Mouse (Mus musculus) bone marrow macrophage, adult 2 months (primary cell): ENCODE data around the gene Rps6kc1. TPM values are rescaled to one million over a fixed set of nuclear protein-coding genes. Genes with fewer than 3 reads are reported as not detected.

Experiments
- H3K27ac ChIP-seq: 2 replicates; pipeline ENCODE4 v1.5.1; 2012; ENCODE audit warnings: low read depth, low read length; ENCODE audit not compliant: insufficient read depth
- H3K4me1 ChIP-seq: 2 replicates; pipeline ENCODE4 v1.6.1; 2012; ENCODE audit warnings: low read length; ENCODE audit not compliant: control insufficient read depth, insufficient read depth
- H3K4me3 ChIP-seq: 2 replicates; pipeline ENCODE4 v1.5.1; 2012; ENCODE audit warnings: mild to moderate bottlenecking, low read length, moderate library complexity; ENCODE audit not compliant: insufficient read depth
- CTCF ChIP-seq: IDR thresholded peaks from 2 replicates; pipeline ENCODE4 v1.5.1; 2012; ENCODE audit warnings: low read depth, mild to moderate bottlenecking, low read length, moderate library complexity
- POLR2A ChIP-seq: IDR thresholded peaks from 2 replicates; pipeline ENCODE4 v1.6.1; 2012; ENCODE audit warnings: mild to moderate bottlenecking, low read depth, low read length, borderline replicate concordance
- polyA plus RNA-seq: library from polyadenylated mRNA; stranded (reverse); fragments of >200 nt; gene quantifications from 2 replicates; pipeline ENCODE4 v1.2.4, GENCODE M21; 2012; ENCODE audit not compliant: missing spikeins, insufficient read depth, insufficient read length

The Rps6kc1 gene
- polyA plus RNA-seq, 1 experiment, result 16.6 TPM

DNA sequence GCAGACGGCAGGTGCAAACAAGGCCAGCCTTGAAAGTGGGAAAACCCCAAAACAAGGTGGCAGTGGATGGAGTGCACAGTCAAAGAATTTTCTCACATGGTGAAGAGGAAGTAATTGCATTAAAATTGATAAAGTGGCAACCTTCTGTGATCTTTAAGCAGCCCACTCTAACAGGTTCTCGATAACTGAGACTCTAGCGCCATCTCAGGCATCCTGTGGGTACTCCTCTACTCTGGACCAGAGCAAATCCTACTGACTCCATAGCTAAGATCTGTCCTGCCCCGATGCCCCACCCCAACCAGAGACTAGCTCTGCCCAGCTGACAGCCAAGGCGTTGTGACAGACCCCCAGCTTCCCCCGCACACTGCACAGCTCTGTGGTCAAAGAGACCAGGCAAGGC lies 101.2 kb downstream of the Rps6kc1 start:
- H3K27ac ChIP-seq, result no peak overlapping the region
- H3K4me3 ChIP-seq, result no peak overlapping the region
- H3K4me1 ChIP-seq, result no peaks in the 10 kb centered on the region
- TF ChIP-seq CTCF, result no peak
- TF ChIP-seq POLR2A, result no peak

DNA sequence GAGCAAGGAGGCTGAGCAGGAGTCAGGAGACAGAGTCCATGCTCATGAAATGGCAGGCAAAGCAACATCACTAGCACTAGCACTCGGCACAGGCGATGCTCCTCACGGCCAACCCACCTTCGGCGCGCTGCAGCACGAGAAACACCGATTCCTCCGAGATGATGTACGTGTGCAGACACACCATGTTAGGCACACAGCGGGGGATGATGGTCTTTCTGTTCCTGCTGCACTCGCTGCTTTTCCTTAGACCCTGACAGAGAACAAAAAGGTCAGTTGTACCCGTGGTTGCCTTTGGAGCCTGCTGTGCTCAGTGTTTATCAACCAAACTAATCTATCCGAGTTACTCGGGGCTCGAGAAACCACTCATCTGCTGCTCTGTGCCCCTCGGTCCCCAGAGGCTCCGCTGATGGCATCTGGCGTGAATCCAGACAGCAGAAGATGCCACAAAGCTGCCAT lies 102.8 kb downstream of the Rps6kc1 start:
- no peak overlapping the region for H3K27ac ChIP-seq
- no peak overlapping the region for H3K4me3 ChIP-seq
- no peak for TF ChIP-seq CTCF
- TF ChIP-seq POLR2A, result no peak
- no peaks in the 10 kb centered on the region for H3K4me1 ChIP-seq

DNA sequence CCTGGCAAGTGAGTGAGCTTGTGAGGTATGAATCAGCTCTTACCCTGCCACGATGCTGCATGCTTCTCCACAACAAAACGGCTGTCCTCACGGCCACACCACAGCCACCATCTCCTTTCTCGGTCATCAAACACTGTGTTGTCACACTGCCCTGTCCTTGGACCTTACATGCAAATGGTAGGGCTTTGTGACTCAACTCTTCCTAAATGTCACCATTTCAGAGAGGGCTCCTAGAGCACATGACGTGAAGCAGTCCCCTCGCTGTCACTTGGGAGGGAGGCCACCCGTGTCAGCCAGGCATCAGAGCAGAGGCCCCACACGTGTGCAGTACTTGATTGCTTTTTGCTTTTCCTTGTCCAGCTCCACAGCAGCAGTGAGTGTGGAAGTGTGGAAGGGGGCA lies 104.8 kb downstream of the Rps6kc1 start:
- Histone ChIP-seq H3K4me1 (no peaks in the 10 kb centered on the region), H3K4me3 (no peak overlapping the region), H3K27ac (no peak overlapping the region)
- no peak for TF ChIP-seq POLR2A
- no peak for TF ChIP-seq CTCF

DNA sequence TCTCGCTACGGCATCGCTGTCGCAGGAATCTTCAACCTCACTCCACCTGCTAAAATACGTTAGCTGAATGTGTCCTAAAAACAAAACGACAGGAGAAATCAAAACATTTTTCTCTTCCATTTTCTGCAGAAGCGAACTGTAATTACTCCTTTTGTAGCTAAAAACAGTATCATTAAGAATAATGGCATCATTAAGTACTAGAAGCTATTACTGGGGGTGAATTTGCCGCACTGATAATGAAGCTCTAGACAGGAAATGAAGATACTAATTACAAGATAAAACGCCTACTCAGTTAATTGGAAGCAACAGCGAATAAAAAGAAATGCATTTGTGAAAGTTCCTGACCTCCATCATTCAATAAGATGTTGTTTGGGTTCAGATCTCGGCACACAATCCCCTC lies 112.9 kb downstream of the Rps6kc1 start:
- no peak overlapping the region for H3K27ac ChIP-seq
- H3K4me3 ChIP-seq, result no peak overlapping the region
- TF ChIP-seq POLR2A, result no peak
- no peak for TF ChIP-seq CTCF
- H3K4me1 ChIP-seq, result no peaks in the 10 kb centered on the region

DNA sequence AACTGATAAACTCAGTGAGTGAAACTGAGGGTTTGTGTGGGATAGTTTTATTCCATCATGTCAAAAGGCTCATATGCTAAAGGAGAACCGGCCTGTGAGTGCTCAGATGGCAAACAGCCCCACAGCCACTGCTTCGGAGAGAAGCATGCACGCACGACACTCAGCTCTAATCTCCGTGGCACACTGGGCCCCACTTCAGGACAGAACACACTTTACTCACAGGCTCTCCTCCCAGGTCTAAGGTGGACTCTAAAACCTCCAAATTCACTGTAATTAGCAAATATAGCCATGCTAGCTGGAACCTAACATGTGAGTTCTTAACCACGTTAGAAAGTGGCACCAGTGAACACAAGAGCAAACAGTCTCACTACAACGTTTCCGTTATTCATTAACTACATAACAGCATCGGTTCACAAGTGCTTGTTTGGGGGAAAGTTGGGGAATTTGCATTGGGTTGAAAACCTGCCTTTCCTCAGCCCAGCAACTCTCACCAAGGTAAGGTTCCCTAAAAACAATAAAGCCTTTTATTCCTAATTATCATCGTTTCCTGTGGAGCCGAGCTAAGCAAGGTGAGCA lies 114.0 kb downstream of the Rps6kc1 start:
- TF ChIP-seq CTCF (no peak), POLR2A (no peak)
- Histone ChIP-seq H3K4me1 (no peaks in the 10 kb centered on the region), H3K27ac (no peak overlapping the region), H3K4me3 (no peak overlapping the region)

DNA sequence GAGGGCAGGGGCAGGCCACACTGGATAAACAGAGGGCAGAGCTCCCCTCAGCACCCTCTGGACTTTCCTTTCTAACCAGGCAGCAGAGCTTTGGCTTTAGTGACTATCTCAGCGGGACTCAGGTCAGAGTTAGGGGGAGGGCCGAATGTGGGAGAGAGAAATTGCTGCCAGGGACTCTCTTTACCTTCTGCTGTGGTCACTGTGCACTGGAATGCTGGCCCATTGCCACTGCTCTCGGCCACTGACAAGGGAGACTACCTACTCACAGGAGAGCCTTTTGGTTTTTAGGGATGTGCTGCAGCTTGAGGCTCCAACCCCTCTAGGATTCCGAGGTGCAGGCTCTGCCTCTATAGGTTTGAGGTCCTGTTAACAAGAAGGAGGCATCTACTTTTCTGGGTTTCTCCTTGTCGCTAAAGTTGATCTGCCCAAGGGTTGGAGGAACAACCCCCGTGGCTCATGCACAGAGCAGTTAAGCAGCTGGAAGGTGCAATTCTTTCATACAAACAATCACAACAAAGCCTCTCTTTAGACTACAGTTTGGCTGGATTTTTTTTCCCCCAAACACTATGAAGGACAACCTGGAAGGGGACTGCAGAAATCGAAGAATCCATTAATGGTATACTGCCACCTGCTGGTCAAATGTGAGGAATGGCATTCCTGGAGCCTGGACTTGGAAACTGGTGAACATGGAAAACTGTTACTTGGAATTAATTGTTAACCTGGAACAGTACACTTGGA lies 114.7 kb downstream of the Rps6kc1 start:
- TF ChIP-seq POLR2A (no peak), CTCF (peak; percentile 39; the same call in 1 of the 2 replicates)
- Histone ChIP-seq H3K27ac (no peak overlapping the region), H3K4me3 (no peak overlapping the region), H3K4me1 (no peaks in the 10 kb centered on the region)

DNA sequence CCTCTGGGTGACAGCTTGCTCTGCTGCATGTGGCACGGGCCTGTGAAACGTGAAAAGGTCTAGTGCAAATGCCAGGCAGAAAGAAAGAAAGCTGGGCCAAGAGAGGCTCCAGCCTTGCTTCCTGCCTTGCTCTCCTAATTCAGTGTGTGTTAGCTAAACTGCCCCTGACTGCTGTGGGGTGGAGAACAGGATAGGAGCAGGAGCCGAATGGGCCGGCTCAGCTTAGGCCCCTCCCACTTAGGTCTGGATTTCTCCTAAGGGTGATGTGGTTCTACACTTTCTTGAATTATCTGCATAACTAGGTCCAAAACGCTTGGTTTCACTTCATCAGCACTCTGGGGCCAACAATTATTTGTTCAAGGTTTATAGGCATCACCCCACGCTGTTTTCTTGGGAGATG lies 119.9 kb downstream of the Rps6kc1 start:
- Histone ChIP-seq H3K4me1 (no peaks in the 10 kb centered on the region), H3K27ac (no peak overlapping the region), H3K4me3 (no peak overlapping the region)
- no peak for TF ChIP-seq CTCF
- no peak for TF ChIP-seq POLR2A

DNA sequence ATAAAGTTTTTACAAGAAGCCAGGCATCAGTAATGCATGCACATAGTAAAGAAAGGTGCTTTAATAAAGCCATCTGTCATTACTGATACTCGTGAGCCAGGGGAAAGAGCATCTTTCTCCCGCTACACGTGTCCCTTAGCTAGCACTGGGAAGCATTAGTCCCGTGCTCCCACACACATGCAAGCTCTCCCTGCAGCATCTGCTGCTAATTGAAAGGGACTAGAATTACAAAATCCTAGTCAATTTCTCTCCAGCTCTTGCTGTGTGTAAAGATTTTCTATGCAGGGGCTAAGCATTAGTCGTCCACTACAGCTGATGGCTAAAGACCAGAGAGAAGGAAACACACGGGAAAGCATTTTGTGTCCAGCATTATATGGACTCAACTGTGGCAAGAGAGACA lies 120.8 kb downstream of the Rps6kc1 start:
- H3K4me1 ChIP-seq, result no peaks in the 10 kb centered on the region
- no peak for TF ChIP-seq CTCF
- no peak for TF ChIP-seq POLR2A
- no peak overlapping the region for H3K27ac ChIP-seq
- H3K4me3 ChIP-seq, result no peak overlapping the region

DNA sequence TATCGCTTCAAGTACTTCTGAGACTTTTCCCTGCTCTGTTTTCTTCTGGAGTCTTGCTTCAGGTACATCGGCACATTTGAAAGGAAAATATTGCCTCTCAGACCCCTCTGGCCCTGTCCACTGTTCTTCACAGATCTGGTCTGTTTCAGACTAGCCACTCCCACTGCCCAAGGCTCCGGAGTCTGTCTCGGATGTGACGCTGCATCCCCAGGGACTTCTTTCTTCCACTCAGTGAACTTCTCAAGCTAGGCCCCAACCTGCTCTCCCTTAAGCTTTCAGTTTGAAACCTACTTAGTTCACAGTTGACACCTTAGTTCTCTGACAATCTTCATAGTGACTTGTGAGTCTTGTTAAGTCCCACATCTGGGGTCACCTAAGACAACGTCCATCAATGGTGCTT lies 133.9 kb downstream of the Rps6kc1 start:
- no peak for TF ChIP-seq POLR2A
- TF ChIP-seq CTCF, result no peak
- Histone ChIP-seq H3K4me1 (no peaks in the 10 kb centered on the region), H3K27ac (no peak overlapping the region), H3K4me3 (no peak overlapping the region)

DNA sequence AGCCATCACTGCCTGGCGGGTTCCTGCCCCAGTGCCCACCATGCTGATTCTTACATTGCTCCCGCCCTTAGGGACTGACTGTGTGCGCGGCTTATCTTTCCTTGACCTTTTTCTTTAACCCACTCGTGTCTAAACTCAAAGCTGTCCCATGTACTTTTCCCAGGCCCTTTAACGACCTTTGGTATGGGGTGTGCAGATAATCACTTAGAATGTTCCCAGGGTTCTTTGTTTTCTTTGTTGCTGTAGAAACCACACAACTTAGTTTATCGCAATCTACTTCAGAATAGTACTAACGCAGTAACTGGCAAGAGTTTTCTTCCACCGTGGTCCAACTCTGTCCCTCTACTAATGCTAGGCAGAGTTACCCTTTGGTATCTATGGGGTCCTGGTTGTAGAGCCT lies 135.3 kb downstream of the Rps6kc1 start:
- TF ChIP-seq POLR2A, result no peak
- TF ChIP-seq CTCF, result no peak
- H3K4me3 ChIP-seq, result no peak overlapping the region
- no peak overlapping the region for H3K27ac ChIP-seq
- no peaks in the 10 kb centered on the region for H3K4me1 ChIP-seq
